Mouse (Mus musculus): ENCODE measurements around the gene Ngef. TPM values are rescaled to one million over a fixed set of nuclear protein-coding genes. Genes with fewer than 3 reads are reported as not detected.
"Not testable (repeated sequence)": the region's sequence is repeated elsewhere in the genome, so short reads cannot be mapped to it uniquely, and the experiment has no call there.

Ngef gene
- total RNA-seq, 2 experiments from 2014 or later = not detected

DNA sequence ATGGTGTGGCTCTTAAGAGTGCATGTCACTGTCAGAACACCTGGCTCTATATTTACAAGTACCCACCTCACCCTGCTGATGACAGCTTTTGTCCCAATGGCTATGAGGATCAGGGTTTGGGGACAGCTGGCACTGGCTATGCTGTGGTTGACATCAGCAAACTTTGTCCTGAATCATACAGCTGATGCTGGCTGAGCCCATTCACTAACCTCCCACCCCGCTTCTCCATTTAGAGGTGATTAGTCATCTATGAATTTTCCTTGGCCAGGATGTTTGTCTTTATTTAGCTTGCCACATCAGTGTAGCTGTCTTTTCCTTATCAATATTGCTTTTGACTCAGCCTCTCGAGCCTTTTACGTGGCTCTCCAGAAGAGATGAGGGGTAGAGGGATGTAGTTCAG is 81.4 kb downstream of the Ngef start:
- no peak for ATAC-seq (replicated peaks; ENCODE audit: poor library complexity, severe bottlenecking)

DNA sequence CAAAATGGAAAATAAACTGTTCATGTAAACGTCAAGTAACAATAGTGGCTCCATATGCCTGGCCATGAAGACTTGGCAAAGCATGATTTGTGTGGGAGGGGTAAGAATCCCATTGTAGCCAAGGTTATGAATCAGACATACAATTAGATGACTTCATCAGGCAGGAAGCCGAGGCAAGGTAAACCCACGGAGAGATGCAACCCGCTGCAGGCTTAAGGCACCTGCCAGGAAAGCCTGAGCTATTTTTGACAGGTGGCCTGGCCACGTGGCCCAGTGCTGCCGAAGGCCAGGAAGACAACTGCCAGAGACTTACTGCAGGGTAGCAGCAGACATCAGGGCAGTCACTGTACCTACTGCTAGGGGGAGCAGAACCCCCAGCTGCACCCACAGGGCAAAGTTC is 87.3 kb downstream of the Ngef start:
- ATAC-seq (replicated peaks; ENCODE audit: poor library complexity, severe bottlenecking) = no peak

DNA sequence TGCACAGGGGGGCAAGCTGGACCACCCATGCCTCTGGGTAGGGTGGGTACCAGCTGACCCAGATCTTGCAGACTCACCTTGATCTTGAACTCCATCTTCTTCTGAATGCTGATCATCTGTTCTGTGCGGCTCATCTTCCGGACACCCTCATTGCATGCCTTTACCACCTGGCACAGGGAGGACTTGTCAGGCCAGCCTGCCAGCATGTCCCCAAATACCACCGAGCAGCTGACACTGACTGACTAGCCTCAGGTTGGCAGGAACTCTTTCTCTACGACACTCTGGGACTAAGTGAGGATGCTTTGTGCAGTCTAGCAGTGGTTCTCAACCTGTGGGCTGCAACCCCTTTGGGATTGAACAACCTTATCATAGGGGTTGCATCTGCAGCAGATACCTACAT is 91.1 kb downstream of the Ngef start:
- no peak for ATAC-seq (replicated peaks; ENCODE audit: poor library complexity, severe bottlenecking)

DNA sequence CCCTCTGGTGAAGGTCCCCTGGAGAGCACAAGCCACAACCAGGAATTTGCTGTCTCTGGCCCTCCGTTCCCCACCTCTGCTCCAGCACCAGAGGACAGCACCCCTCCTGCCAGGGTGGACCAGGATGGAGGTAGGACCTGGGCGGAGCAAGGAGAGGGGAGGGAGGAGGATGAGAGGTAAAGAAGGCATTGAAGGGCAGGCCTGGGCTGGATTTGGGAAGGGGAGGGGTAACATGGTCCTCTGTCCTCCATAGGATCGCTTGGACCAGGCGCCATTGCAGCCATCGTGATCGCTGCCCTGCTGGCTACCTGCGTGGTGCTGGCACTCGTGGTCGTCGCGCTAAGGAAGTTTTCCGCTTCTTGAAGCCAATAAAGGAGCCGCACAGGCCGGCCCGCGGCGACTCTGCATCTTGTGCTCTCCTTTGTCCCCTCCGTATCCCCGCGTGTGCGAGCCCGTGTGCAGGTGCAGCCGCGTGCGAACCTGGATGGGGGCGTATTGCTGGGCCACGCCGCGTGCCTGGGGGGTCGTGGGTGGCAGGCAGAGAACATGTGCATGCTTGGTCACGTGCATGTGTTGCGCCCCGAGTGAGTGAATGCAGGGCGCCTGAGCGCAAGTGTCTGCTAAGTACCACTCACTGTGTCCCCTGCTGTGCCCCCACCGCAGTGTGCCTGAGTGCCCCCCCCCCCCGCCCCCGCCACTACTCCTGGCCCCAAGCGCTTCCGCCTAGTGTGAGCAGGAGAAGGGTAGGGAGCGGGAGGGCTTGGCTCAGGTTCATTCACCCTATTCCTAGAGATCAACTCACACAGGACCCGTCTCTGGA is 98.4 kb downstream of the Ngef start:
- peak; percentile 22; the same call in 1 of the 2 replicates for ATAC-seq (replicated peaks; ENCODE audit: poor library complexity, severe bottlenecking)

DNA sequence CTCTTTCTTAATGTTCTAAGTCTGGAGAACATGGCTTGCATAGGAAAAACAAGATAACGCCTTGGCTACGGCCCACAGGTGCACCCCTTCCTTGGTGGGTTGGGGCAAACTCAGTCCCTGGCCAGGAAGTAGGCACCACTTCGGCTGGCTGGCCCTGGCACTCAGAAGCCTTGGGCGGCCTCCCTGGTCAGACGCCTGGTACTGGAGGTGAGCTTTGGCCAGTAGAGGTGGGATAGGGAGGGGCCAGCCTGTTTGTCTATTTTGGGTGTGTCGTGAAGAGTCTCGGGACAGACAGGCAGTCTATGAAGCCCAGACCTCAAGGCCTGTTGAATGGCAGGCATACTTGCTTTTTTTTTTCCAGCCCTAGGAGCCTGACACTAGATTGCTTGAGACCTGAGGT is 101.1 kb downstream of the Ngef start:
- ATAC-seq (replicated peaks; ENCODE audit: poor library complexity, severe bottlenecking) = no peak

DNA sequence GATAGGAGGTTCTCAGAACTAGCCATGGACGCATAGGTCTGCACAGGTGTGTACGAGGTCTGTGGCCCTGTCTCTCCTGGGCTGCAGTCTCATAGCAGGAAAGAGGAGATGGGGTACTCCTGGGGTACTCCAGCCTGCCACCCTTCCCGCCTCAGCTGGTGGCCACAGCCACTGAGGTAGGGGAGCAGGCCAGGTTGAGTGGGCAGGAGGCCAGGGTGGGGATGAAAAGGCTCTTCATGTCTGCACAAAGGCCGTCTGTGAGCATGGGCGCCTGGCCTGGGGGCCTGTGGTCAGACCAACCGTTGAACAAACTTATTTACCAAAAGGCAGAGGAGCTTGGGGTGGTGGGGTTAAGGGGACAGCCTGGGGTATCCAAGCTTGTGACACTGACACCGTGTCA is 101.8 kb downstream of the Ngef start:
- no peak for ATAC-seq (replicated peaks; ENCODE audit: poor library complexity, severe bottlenecking)

DNA sequence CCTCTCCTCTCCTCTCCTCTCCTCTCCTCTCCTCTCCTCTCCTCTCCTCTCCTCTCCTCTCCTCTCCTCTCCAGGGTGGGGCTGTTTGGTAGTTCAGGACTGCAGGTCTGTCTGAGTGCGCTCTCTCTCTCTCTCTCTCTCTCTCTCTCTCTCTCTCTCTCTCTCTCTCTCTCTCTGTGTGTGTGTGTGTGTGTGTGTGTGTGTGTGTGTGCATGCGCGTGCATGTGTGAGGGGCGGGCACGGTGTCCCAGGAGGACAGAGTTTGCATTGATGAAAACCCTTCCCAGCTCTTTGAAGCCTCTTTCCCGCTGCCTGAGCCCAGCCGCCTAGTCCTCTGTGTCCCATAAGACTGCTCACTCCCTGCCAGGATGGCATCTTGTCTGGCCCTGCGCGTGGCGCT is 103.7 kb downstream of the Ngef start, which contains the start of gene Snorc:
Gene Snorc, plus strand, starts transcription at position 301 of the 400 bp plus-strand sequence.
- not testable (repeated sequence) for ATAC-seq (replicated peaks; ENCODE audit: poor library complexity, severe bottlenecking)

DNA sequence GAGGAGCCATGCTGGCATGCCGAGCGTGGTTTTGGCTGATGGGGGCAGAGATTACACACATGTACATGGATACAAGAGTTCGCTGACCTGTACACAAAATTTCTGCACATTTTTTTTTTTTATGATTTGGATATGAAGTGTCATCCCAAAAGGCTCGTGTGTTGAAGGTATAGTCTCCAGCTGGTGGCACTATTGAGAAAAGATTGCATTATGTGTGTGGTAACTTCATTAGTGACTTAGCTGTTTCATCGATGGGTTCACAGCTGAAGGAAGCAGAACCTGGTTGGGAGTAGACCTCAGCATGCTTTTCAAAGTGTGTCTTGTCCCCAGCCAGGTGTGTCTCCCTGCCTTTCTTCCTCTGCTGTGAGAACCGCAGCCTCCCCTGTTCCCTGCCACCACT is 105.3 kb downstream of the Ngef start:
- ATAC-seq (replicated peaks; ENCODE audit: poor library complexity, severe bottlenecking) = peak; percentile 70

DNA sequence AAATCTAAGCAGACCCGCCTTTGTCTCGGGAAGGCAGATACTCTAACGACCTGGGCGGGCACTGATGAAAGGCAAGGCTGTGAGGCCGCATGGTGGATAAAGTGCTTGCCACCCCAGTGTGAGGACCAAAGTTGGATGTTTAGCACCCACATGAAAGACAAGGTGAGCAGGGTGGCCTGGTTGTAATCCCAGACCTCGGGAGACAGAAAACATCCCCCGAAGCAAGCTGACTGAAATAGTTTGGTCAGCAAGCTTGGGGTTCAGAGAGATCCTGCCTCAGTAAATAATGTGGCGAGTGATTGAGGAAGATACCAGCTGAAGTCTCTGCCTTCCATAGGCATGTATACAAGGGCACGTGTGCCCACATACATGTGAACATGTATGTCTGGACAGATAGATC is 106.2 kb downstream of the Ngef start:
- no peak for ATAC-seq (replicated peaks; ENCODE audit: poor library complexity, severe bottlenecking)

DNA sequence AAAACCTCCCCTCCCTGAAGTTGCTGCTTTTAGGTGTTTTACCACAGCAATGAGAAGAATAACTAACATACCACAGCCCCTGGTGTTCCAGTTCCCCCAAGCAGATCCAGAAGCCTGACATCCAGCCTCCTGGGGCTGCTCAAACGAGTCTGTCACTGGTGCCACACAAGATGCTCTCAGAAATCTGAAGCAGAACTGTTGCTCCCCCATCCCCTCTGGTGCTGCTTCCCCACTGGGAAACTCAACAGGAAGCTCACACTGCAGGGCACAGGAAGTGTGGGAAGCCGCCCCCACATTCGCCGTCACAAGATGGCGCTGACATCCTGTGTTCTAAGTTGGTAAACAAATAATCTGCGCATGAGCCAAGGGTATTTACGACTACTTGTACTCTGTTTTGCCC is 113.8 kb downstream of the Ngef start:
- ATAC-seq (replicated peaks; ENCODE audit: poor library complexity, severe bottlenecking) = not testable (repeated sequence)

DNA sequence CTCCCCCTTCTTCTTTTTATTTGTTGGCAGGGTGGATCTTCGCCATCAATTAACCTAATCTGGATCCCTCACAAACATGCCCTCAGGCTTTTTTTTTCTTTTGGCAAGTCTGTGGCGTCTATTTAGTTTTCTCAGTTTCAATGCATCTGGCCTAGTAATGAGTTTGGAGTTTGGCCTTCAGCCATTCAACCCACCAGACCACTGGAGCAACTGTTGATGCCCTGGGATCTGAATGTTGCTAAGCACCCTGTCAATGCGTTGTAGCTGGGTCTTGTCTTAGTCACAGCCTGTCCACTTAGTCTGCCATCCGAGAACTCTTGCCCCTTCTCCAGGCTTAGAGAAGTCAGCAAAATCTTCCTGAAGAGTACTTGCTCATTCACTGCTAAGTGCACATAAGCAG is 115.6 kb downstream of the Ngef start:
- no peak for ATAC-seq (replicated peaks; ENCODE audit: poor library complexity, severe bottlenecking)

DNA sequence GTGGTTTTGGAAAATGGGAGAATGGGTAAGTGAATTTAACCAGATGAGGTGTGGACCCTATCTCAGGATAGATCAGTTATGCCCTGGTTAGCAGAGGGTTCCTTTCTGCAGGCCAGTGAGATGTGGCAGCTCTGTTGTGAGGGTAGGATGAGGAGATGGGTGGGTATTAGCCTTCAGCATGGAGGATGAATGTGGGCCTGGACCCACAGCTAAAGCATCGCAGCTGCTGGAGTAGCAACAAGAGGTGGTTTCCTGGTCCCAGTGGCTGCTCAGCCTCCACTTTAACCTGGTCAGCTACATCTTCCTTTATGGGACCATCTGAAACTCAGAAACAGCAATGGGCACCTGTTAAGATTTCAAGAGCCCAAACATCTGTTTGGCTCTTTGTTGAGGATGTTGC is 117.2 kb downstream of the Ngef start:
- no peak for ATAC-seq (replicated peaks; ENCODE audit: poor library complexity, severe bottlenecking)

DNA sequence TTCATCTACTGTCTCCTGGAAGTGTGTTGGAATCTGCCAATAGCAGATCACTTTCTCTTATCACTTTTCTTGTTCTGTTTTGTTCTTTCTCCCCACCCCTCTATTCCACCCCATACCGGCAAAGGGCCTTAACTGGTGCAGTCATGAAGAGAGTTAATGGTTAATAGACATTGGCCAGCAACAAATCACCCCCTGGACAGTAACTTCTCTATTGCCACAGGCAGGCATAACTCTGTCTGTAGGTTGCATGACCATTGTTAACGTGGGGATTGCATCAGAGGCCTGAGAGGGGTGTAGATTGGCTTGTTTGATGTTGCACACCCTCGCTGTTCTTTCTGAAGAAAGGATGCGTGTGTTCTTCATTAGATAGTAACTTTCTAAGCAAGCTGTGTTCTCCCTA is 124.2 kb downstream of the Ngef start:
- no peak for ATAC-seq (replicated peaks; ENCODE audit: poor library complexity, severe bottlenecking)

DNA sequence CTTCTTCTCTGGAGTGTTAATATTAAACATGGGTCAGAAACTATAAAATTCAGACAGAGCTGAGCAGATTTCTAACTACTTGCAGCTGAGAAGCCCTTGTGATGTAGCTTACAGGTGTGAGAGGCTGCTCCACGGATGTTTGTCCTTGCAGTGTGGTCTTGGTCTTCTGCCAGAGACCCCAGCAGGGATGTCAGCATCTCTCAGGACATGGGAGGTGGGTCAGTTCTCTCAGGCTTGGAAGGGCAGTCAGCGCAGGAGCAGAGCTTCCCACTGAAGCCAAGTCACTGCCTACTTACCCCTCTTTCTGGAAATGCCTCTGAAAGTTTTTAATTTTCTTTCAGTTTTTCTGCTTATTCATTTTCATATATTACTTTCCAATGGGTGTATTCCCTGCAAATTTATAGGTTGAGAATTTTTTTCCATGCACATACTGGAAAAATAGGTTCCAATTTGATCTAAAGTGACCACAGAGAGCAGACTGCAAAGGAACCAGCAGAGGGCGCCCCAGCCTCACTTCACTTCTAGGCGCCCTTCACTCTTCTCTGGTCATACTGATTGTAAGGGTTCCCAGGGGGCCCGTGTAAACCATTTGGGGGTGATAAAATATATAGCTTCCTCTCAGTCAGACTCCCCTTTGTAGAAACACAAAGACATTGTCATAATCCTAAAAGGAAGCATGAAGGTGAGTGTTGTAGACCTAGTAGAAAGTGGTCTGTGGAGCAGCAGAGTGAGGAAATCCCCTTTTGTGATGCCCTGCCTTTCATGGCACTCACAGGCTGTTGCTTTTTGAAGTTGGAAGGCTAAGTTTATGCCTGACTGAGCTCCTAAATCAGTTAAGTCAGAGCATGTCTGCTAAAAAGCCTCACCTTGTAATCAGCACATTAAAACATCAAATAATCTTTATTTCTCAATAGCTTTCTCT is 126.2 kb downstream of the Ngef start:
- ATAC-seq (replicated peaks; ENCODE audit: poor library complexity, severe bottlenecking) = peak; percentile 58; the same call in 1 of the 2 replicates

DNA sequence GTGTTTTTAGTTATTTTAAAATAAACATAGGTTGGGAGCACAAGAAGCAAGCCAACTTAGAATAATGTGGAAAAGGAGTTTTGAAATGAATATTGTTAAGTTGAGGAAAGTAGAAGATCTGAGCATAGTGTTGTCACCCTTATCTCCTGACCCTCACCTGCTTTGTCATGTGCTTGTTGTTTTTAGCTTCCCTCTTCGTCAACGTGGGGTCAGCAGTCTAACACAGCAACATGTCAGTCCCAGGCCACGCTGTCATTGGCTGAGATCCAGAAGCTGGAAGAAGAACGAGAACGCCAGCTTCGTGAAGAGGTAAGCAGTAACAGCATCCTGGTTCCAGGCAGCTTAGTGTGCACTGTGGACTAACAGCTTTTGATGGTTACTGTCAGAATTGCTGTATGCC is 137.1 kb downstream of the Ngef start:
- no peak for ATAC-seq (replicated peaks; ENCODE audit: poor library complexity, severe bottlenecking)

DNA sequence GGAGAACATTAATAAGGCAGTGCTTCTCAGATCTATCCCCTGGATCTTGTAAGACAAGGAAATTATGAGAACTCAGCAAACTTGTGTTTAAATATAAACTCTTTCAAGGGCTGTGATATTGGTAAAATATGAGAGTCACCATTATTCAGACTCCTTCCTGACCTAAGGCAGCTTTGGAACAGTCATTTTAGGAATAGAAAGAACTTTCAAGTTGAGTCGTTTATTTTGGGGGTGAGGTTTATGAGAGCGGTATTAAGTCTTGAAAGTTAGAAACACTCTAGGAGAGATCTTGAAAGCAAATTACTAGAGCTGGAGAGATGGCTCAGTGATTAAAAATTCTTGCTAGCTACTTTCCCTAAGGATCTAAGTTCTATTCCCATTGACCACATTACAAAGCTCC is 138.5 kb downstream of the Ngef start:
- no peak for ATAC-seq (replicated peaks; ENCODE audit: poor library complexity, severe bottlenecking)

Other genes starting within 250 kb of the Ngef start
- 62.5 and 69.5 TPM in 2 replicates for gene Gigyf2, start 246.9 kb downstream of the Ngef start, total RNA-seq (2014; fragmentation: Nextera tagmentation)
- 64.4 and 81.0 TPM in 2 replicates for gene Gigyf2, start 246.9 kb downstream of the Ngef start, total RNA-seq (2017)
- gene Kcnj13, start 179.1 kb downstream of the Ngef start, total RNA-seq (2014; fragmentation: Nextera tagmentation) = not detected in 2 replicates
- not detected in 2 replicates for gene Kcnj13, start 179.1 kb downstream of the Ngef start, total RNA-seq (2017)
- gene Snorc, start 103.6 kb downstream of the Ngef start, total RNA-seq (2014; fragmentation: Nextera tagmentation) = not detected in 2 replicates
- not detected in 2 replicates for gene Snorc, start 103.6 kb downstream of the Ngef start, total RNA-seq (2017)
- not detected in 2 replicates for gene Neu2, start 64.0 kb downstream of the Ngef start, total RNA-seq (2014; fragmentation: Nextera tagmentation)
- not detected in 2 replicates for gene Neu2, start 64.0 kb downstream of the Ngef start, total RNA-seq (2017)
- gene Inpp5d, start 46.4 kb upstream of the Ngef start, total RNA-seq (2014; fragmentation: Nextera tagmentation) = 104 and 179 TPM in 2 replicates
- gene Inpp5d, start 46.4 kb upstream of the Ngef start, total RNA-seq (2017) = 52.2 and 73.5 TPM in 2 replicates
- 26.5 and 33.1 TPM in 2 replicates for gene Atg16l1, start 182.0 kb upstream of the Ngef start, total RNA-seq (2014; fragmentation: Nextera tagmentation)
- gene Atg16l1, start 182.0 kb upstream of the Ngef start, total RNA-seq (2017) = 51.9 and 77.5 TPM in 2 replicates
- gene Sag, start 229.8 kb upstream of the Ngef start, total RNA-seq (2014; fragmentation: Nextera tagmentation) = 1.6 and 2.8 TPM in 2 replicates
- 0.39 and 0.57 TPM in 2 replicates for gene Sag, start 229.8 kb upstream of the Ngef start, total RNA-seq (2017)

Data from granulocyte monocyte progenitor cell, adult 5-6 weeks (primary cell).